Mouse (Mus musculus) ES-E14 (cell line): ENCODE measurements at regions not wholly inside any gene's neighbourhood (a gene's known extent, or its start where the extent isn't known, plus 50 kb on each side); places are given as distances from the start of the nearest gene placed in this dataset.

ENCODE experiments used
- HCFC1 ChIP-seq: IDR thresholded peaks from 2 replicates; pipeline ENCODE4 v1.6.1; 2012; ENCODE audit warnings: low read length, inconsistent platforms, borderline replicate concordance; ENCODE audit not compliant: insufficient read depth
- ZC3H11A ChIP-seq: IDR thresholded peaks from 2 replicates; pipeline ENCODE4 v1.6.1; 2012; ENCODE audit warnings: low read depth, mild to moderate bottlenecking, inconsistent platforms, low read length, borderline replicate concordance

GRCm38 (mm10) chr12:52413046-52413473 lies 90.7 kb upstream of the Arhgap5 start:
- TF ChIP-seq HCFC1 (no peak), ZC3H11A (no peak)
